Mouse (Mus musculus): ENCODE data around the gene Cd46. TPM values are rescaled to one million over a fixed set of nuclear protein-coding genes. Genes with fewer than 3 reads are reported as not detected.

Gene Cd46
- 0.05 and 0.07 TPM in 2 replicates for polyA plus RNA-seq (2012; rRNA removed; ENCODE audit: low replicate concordance)

DNA sequence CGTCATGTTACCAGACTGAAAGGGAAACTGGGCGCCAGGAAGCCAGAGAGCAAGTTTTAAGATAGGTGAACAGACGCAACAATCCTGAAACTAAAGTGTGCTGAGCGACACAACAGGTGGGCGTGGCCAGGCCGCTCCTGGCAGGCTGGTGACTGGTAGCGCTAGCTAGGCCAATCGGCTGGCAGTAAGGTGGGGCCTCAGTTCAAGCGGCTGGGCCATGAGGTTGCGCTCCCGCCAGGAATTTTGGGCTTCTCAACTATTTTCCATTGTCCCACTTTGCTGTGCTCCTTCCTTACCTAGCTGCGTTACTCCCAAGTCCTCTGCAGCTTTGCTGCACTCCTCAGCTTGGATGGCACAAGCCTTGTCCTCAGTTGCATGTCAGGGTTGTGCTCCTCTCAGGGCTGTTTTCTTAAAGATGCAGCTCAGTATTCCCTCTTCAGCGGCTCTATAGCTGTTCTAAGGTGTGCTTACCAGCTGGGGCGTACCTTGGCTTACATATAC, at the start of gene Cd46:
Gene Cd46 (minus strand): TSS at position 30 of the 501 bp plus-strand sequence.

DNA sequence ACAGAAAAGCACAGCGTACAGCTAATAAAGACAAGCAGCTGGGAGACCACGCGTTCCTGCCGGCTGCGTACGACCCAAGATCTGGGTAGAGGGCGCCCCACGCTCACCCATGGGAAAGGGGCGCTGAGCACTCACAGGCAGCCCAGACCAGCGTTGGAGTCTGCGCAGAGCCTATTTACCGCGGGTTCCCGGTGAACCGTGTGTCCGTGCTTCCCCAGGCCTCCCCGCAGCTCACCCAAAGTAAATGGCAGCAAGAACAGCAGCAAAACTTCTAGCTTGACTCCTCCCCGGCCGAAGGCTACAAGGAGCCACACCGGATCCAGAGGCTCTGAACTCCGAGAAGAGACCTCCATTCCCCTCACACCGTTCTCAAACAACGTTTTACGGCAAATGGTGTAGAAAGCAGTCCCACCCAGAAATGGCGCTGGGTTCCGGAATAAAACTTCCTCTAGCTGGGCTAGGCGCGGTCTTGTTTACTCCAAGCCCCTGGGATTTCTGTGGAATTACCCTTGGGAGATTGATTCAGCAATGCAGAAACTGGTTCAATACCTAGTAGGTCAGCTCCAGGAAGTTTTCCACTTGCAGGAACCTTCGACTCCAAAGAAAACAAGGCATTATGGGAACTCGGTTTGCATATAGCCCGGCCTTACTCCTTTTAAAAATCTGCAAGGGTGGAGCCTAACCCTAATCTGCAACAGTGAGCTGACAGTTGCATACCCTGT, 39.1 kb upstream of the Cd46 start, which contains the start of gene Cr1l:
Gene Cr1l (minus strand): TSS at position 634 of the 722 bp plus-strand sequence.

Other genes with a start within 250 kb of the Cd46 start
- 4.0 and 4.3 TPM in 2 replicates for gene Cd34, start 153.4 kb downstream of the Cd46 start, polyA plus RNA-seq (2012; rRNA removed; ENCODE audit: low replicate concordance)
- gene Cr1l, start 39.3 kb upstream of the Cd46 start, polyA plus RNA-seq (2012; rRNA removed; ENCODE audit: low replicate concordance): 12.0 and 21.0 TPM in 2 replicates
- 0.23 TPM in 1 of 2 replicates, not detected in the other for gene Cr2, start 84.5 kb upstream of the Cd46 start, polyA plus RNA-seq (2012; rRNA removed; ENCODE audit: low replicate concordance)

All from duodenum, adult 2 months (tissue).